Mouse (Mus musculus): Measurements from ENCODE around the gene 1700018G05Rik.

GRCm38 (mm10) chrX:102960581-102960980, 32.4 kb downstream of the 1700018G05Rik start:
- TF ChIP-seq CTCF (IDR thresholded peaks at IDR 0.05 in 2 of 3, conservative IDR thresholded peaks at IDR 0.05 in 1 of 3; ENCODE audit: control insufficient read depth in 1 of 3, insufficient read depth in 1 of 3, low read depth in 2 of 3, low read length in 3 of 3, poor library complexity in 1 of 3, severe bottlenecking in 1 of 3) (no peak), KAT2A (conservative IDR thresholded peaks at IDR 0.05; ENCODE audit: low read depth, low read length) (no peak), NRF1 (IDR thresholded peaks at IDR 0.05; ENCODE audit: insufficient read depth, low read depth, low read length, poor library complexity, severe bottlenecking) (no peak), POLR2A (IDR thresholded peaks at IDR 0.05; ENCODE audit: control insufficient read depth in 1 of 2, insufficient read depth in 1 of 2, low read depth in 1 of 2, low read length in 2 of 2, poor library complexity in 1 of 2) (no peak), ZC3H11A (IDR thresholded peaks at IDR 0.05; ENCODE audit: low read depth, low read length) (no peak), USF1 (IDR thresholded peaks at IDR 0.05; ENCODE audit: low read depth, low read length) (no peak), CHD1 (IDR thresholded peaks at IDR 0.05; ENCODE audit: low read depth, low read length) (no peak), ZNF384 (IDR thresholded peaks at IDR 0.05; ENCODE audit: low read depth, low read length) (no peak), ZKSCAN1 (IDR thresholded peaks at IDR 0.05; ENCODE audit: low read depth, low read length) (no peak), E2F4 (IDR thresholded peaks at IDR 0.05; ENCODE audit: borderline replicate concordance, low read depth, low read length) (no peak), RCOR1 (IDR thresholded peaks at IDR 0.05; ENCODE audit: low read depth, low read length) (no peak), GATA1 (IDR thresholded peaks at IDR 0.05; ENCODE audit: low read depth, low read length) (no peak)
